Mouse (Mus musculus) midbrain, embryonic 11.5 days (tissue): Measurements from ENCODE around the gene Grin2d. TPM values are rescaled to one million over a fixed set of nuclear protein-coding genes. Genes with fewer than 3 reads are reported as not detected.

Source experiments
- ATAC-seq: fragments of 200-750 bp; cut with Nextera tagmentation; 2 replicates; pipeline ENCODE4 v1.8.0; 2017; ENCODE audit warnings: moderate TSS enrichment, moderate library complexity; ENCODE audit not compliant: low FRiP score
- DNase-seq: peaks from one replicate; pipeline ENCODE4 v3.0.0; 2015; ENCODE audit warnings: low spot score; ENCODE audit errors: missing footprints
- H3K27ac ChIP-seq: fragments of 300-500 bp; sonication (generic); 2 replicates; pipeline ENCODE4 v1.5.1; 2014; ENCODE audit warnings: low read depth, low read length
- H3K27me3 ChIP-seq: fragments of 300-500 bp; sonication (generic); 2 replicates; pipeline ENCODE4 v1.6.1; 2014; ENCODE audit warnings: mild to moderate bottlenecking, low read length, moderate library complexity, mixed read lengths; ENCODE audit not compliant: control insufficient read depth, insufficient read depth
- H3K36me3 ChIP-seq: fragments of 300-500 bp; sonication (generic); 2 replicates; pipeline ENCODE4 v1.6.1; 2014; ENCODE audit warnings: mild to moderate bottlenecking, low read length, moderate library complexity, mixed read lengths; ENCODE audit not compliant: control insufficient read depth, insufficient read depth
- H3K4me1 ChIP-seq: fragments of 300-500 bp; sonication (generic); 2 replicates; pipeline ENCODE4 v1.6.1; 2014; ENCODE audit warnings: low read length; ENCODE audit not compliant: control insufficient read depth, insufficient read depth
- H3K4me2 ChIP-seq: fragments of 300-500 bp; sonication (generic); 2 replicates; pipeline ENCODE4 v1.6.1; 2014; ENCODE audit warnings: mild to moderate bottlenecking, moderate library complexity
- H3K4me3 ChIP-seq: fragments of 300-500 bp; sonication (generic); 2 replicates; pipeline ENCODE4 v1.5.1; 2014; ENCODE audit warnings: low read depth, low read length
- H3K9ac ChIP-seq: fragments of 300-500 bp; sonication (generic); 2 replicates; pipeline ENCODE4 v1.6.1; 2014; ENCODE audit warnings: low read length
- H3K9me3 ChIP-seq: fragments of 300-500 bp; sonication (generic); 2 replicates; pipeline ENCODE4 v1.6.1; 2016; ENCODE audit warnings: low read length; ENCODE audit not compliant: control insufficient read depth
- WGBS: fragments of 180-500 bp; shearing (Covaris S2); extraction: QIAGEN DNeasy Blood & Tissue Kit; methylation state at CpG from one replicate; pipeline ENCODE4 v1.1.7; 2014; 5-methylcytosine and 5-hydroxymethylcytosine counted together
- polyA plus RNA-seq: library from polyadenylated mRNA; unstranded; fragments of >200 nt; fragmentation: Nextera tagmentation; extraction: Ambion mirVana; gene quantifications from 2 replicates; pipeline ENCODE4 v1.2.1, GENCODE M21; 2014

Gene Grin2d
- polyA plus RNA-seq, 1 experiment from 2014 or later, result 0.14 TPM

GRCm38 (mm10) chr7:45842950-45843744 lies 35.0 kb downstream of the Grin2d start:
- WGBS, result 87% methylated on average over 10 of the region's 10 CpGs
- no peaks in the 10 kb centered on the region for H3K4me1 ChIP-seq
- no peak for DNase-seq
- no peak overlapping the region for H3K9ac ChIP-seq
- H3K4me3 ChIP-seq, result no peak overlapping the region
- no peaks in the 10 kb centered on the region for H3K9me3 ChIP-seq
- no peaks in the 10 kb centered on the region for H3K36me3 ChIP-seq
- H3K4me2 ChIP-seq, result no peak overlapping the region
- H3K27ac ChIP-seq, result no peak overlapping the region
- ATAC-seq, result no peak
- no peaks in the 10 kb centered on the region for H3K27me3 ChIP-seq

GRCm38 (mm10) chr7:45833924-45834323 lies 44.3 kb downstream of the Grin2d start:
- no peak overlapping the region for H3K9ac ChIP-seq
- no peak for ATAC-seq
- WGBS, result 3% methylated on average over 31 of the region's 31 CpGs
- DNase-seq, result peak; percentile 85
- H3K36me3 ChIP-seq, result no peaks in the 10 kb centered on the region
- H3K27me3 ChIP-seq, result peaks cover 44% of the 10 kb centered on the region
- H3K4me3 ChIP-seq, result peak overlapping the region; percentile 18
- H3K4me2 ChIP-seq, result peak overlapping the region; percentile 31
- no peak overlapping the region for H3K27ac ChIP-seq
- no peaks in the 10 kb centered on the region for H3K9me3 ChIP-seq
- H3K4me1 ChIP-seq, result peaks cover 14% of the 10 kb centered on the region

GRCm38 (mm10) chr7:45833148-45833790 lies 44.9 kb downstream of the Grin2d start:
- Histone ChIP-seq H3K36me3 (0 out of 2 replicates have a peak, but pooled peaks cover 3% of the 10 kb centered on the region), H3K27me3 (peaks cover 44% of the 10 kb centered on the region), H3K9ac (no peak overlapping the region), H3K4me2 (peak overlapping the region; percentile 31), H3K4me3 (peak overlapping the region; percentile 18), H3K27ac (no peak overlapping the region), H3K4me1 (peaks cover 14% of the 10 kb centered on the region), H3K9me3 (no peaks in the 10 kb centered on the region)
- peak; percentile 82 for DNase-seq
- no peak for ATAC-seq
- under 1% methylated on average over 85 of the region's 86 CpGs for WGBS

GRCm38 (mm10) chr7:45832428-45832827 lies 45.8 kb downstream of the Grin2d start:
- Histone ChIP-seq H3K27ac (no peak overlapping the region), H3K36me3 (peaks cover 7% of the 10 kb centered on the region; the same call in 1 of the 2 replicates), H3K4me2 (no peak overlapping the region), H3K4me3 (peak overlapping the region; percentile 18; the same call in 1 of the 2 replicates), H3K4me1 (peaks cover 14% of the 10 kb centered on the region), H3K27me3 (peaks cover 44% of the 10 kb centered on the region), H3K9me3 (no peaks in the 10 kb centered on the region), H3K9ac (no peak overlapping the region)
- DNase-seq, result no peak
- ATAC-seq, result no peak
- WGBS, result 12% methylated on average over 30 of the region's 30 CpGs

GRCm38 (mm10) chr7:45831128-45831525 lies 47.1 kb downstream of the Grin2d start:
- H3K36me3 ChIP-seq, result peaks cover 13% of the 10 kb centered on the region
- peak overlapping the region; percentile 77 for H3K4me2 ChIP-seq
- peaks cover 44% of the 10 kb centered on the region for H3K27me3 ChIP-seq
- H3K27ac ChIP-seq, result peak overlapping the region; percentile 1; the same call in 1 of the 2 replicates
- peak overlapping the region; percentile 76 for H3K9ac ChIP-seq
- 26% methylated on average over 5 of the region's 5 CpGs for WGBS
- H3K4me1 ChIP-seq, result peaks cover 14% of the 10 kb centered on the region
- peak; percentile 47 for ATAC-seq
- no peaks in the 10 kb centered on the region for H3K9me3 ChIP-seq
- peak overlapping the region; percentile 75 for H3K4me3 ChIP-seq
- DNase-seq, result no peak

- peaks cover 18% of the 10 kb centered on the region for H3K36me3 ChIP-seq
- peak within 1 kb of the TSS; percentile 77 for H3K4me2 ChIP-seq
- peaks cover 40% of the 10 kb centered on the region for H3K27me3 ChIP-seq
- ATAC-seq (peak; percentile 94), DNase-seq (peak; percentile 98)
- H3K4me3 ChIP-seq, result peak within 1 kb of the TSS; percentile 75
- H3K9me3 ChIP-seq, result no peaks in the 10 kb centered on the region
- peak within 1 kb of the TSS; percentile 1; the same call in 1 of the 2 replicates for H3K27ac ChIP-seq
- under 1% methylated on average over 35 of the region's 35 CpGs for WGBS
- peak within 1 kb of the TSS; percentile 76 for H3K9ac ChIP-seq
- peaks cover 14% of the 10 kb centered on the region for H3K4me1 ChIP-seq
These were observed 47.6 kb downstream of the Grin2d start, which contains the start of gene Grwd1 for GRCm38 (mm10) chr7:45830427-45831127. Gene Grwd1, minus strand, starts transcription at chr7:45830944.

- ATAC-seq (no peak), DNase-seq (no peak)
- peaks cover 3% of the 10 kb centered on the region for H3K27me3 ChIP-seq
- H3K36me3 ChIP-seq, result peaks cover 27% of the 10 kb centered on the region
- no peak overlapping the region for H3K27ac ChIP-seq
- H3K4me3 ChIP-seq, result no peak overlapping the region
- H3K4me1 ChIP-seq, result peaks cover 10% of the 10 kb centered on the region
- H3K9me3 ChIP-seq, result no peaks in the 10 kb centered on the region
- H3K4me2 ChIP-seq, result no peak overlapping the region
- no peak overlapping the region for H3K9ac ChIP-seq
- WGBS, result 90% methylated on average over 7 of the region's 7 CpGs
These were observed 51.5 kb downstream of the Grin2d start for GRCm38 (mm10) chr7:45826631-45827030.

GRCm38 (mm10) chr7:45824598-45824997 lies 53.6 kb downstream of the Grin2d start, which contains the start of gene Kcnj14:
Gene Kcnj14, minus strand, starts transcription at chr7:45824782.
- no peak within 1 kb of the TSS for H3K27ac ChIP-seq
- 66% methylated on average over 7 of the region's 7 CpGs for WGBS
- peaks cover 27% of the 10 kb centered on the region for H3K36me3 ChIP-seq
- peaks cover 4% of the 10 kb centered on the region for H3K4me1 ChIP-seq
- H3K9ac ChIP-seq, result no peak within 1 kb of the TSS
- DNase-seq (no peak), ATAC-seq (no peak)
- H3K4me3 ChIP-seq, result no peak within 1 kb of the TSS
- H3K4me2 ChIP-seq, result no peak within 1 kb of the TSS
- H3K27me3 ChIP-seq, result peaks cover 3% of the 10 kb centered on the region
- H3K9me3 ChIP-seq, result no peaks in the 10 kb centered on the region
